Mouse (Mus musculus) MEL-GATA-1-ER (cell line): Measurements from ENCODE around the gene Doc2b.
"Not testable (repeated sequence)": the region's sequence is repeated elsewhere in the genome, so short reads cannot be mapped to it uniquely, and the experiment has no call there.

Experiments used
- DNase-seq: peaks from one replicate; pipeline ENCODE4 v3.0.0-alpha.2; 2012; ENCODE audit warnings: low read depth; ENCODE audit errors: extremely low read depth

Gene Doc2b

DNA sequence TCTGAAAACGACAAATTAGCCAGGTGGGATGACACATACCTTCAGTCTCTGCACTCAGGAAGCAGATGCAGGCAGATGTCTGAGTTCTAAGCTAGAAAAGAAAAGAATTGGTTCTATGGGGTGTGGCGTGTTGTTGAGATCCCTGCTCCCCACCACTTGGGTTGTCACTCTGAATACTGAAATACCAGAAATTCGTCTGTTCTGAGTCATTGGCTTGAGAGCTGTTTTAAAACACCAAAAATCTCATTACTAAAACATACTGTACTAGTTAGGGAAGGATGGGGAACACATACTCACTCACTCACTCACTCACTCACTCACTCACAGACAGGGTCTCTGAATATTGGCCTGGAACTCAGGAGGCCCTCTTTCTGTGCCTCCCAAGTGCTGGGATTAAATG, 58.9 kb downstream of the Doc2b start:
- DNase-seq, result no peak

DNA sequence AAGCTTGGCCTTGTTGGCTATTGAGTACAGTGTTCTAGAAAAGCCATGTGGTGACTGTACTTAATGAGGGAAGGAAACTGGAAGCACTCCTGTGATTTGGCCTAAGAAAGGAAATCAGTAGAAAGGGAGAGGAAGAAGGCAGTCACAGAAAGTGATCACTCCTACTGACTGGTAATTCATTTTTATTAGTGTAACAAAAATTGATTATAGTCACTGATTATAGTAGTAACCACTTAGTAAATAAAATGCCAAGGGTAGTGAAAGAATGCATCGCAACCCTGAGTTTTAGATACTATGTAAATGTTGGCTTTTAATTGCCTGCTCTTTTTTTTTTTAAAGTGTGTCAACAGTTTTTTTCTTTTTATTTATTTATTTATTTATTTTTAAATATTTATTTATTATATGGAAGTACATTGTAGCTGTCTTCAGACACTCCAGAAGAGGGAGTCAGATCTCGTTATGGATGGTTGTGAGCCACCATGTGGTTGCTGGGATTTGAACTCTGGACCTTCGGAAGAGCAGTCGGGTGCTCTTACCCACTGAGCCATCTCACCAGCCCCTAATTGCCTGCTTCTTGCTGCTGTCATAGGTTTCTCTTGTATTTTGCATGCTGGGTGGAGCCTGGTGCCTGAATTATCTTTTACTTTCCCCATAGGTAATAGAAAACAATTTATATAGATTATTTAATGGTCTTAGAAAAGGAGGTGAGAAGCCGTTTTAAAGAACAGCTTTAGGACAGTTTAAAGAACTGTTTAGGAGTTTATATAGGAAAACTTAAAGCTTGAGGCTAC, 60.2 kb downstream of the Doc2b start:
- no peak for DNase-seq

DNA sequence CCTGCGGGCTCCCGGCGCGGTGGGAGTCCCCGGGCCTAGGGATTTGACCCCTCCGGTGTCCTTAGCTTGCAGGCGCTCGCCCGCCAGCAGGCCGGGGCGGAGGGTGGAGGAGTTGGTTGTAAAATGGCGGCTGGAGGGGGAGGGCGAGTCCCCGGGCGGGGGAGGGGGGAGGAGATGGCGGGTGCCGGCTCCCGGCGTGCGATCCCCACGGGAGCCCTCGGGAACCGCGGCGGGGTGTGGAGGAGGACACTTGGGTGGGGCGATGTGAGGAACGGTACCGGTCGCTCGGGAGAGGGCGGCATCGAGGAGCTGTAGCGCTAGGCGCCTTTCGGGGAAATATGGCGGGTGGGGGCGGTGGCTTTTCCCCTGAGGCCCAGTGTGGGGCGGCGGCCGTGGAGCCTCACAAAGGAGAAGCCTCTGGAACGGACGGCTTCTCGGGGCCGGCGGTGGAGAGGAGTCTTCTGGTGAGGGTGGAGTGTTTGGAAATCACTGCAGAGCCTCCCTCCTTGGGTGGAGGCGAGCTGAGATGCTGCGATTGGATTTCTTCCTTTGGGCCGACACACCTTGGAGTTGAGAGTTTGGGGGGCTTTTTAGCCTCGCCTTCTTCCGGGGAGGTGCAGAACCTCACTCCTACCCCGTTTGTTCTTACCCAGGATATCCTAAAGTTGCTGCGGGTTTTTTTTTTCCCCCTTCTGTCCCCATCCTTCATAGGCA, 62.5 kb downstream of the Doc2b start:
- DNase-seq, result no peak

DNA sequence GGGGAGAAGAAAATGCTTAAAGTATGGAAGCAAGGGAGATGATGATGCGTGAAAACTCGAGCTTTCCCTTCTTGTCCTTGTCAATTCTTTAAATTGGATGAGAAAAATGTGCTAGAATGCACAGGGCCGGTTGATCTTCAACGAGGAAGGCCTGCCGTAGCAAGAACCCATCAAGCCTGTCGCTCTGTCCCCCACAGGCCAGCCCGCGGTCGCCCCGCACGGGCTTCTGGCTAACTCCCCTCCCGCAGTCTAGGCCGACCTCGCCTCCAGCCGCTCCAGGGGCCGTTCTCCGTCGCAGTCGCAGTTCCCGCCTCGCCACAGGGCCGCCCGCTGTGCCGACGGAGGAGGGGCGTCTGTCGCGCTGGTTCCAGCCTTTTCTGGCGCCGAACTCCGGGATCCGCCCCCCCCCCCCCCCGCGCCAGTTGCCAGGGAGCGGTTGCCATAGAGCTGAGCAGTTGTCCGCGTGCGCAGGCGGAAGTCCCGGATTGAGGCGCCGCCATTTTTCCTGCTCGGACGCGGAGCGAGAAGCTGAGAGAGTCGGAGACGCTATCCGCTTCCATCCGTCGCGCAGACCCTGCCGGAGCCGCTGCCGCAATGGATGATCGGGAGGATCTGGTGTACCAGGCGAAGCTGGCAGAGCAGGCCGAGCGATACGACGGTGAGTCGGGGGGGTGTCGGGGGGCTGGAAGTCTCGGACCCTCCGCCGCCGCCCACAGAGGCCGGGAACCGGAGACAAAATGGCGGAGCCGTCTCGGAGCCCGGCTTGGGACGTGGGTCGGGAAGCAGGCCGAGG, 63.2 kb downstream of the Doc2b start, which contains the start of gene Ywhae:
Gene Ywhae, plus strand, starts transcription at position 436 of the 793 bp plus-strand sequence.
- DNase-seq, result peak; percentile 65

- not testable (repeated sequence) for DNase-seq
Measured at GRCm38 (mm10) chr11:75727659-75728058, 68.2 kb downstream of the Doc2b start.

- DNase-seq, result no peak
Measured at GRCm38 (mm10) chr11:75727168-75727567, 68.7 kb downstream of the Doc2b start.

DNA sequence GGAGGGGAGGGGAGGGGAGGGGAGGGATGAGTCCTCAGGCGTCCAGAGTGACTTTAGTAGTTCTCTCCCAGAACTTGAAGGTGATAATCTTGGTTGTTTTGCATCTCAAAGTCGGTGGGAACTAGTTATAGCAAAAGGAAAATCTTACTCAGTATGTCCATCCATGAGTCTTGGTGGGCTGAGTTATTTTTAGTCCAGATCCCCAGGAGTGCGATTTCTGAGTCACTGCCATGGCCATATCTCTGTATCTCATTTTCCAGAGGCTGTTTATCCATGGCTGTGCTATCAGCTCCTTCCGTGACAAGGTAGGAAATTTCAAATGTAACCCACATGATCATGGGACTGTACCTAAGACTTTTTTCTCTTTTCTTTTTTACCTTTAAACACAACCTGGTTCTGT, 73.5 kb downstream of the Doc2b start:
- DNase-seq, result no peak
